Mouse (Mus musculus) megakaryocyte-erythroid progenitor cell, adult 5 weeks (primary cell): ENCODE data around the gene Osmr. TPM values are rescaled to one million over a fixed set of nuclear protein-coding genes. Genes with fewer than 3 reads are reported as not detected.

Experiments used
- polyA plus RNA-seq: library from polyadenylated mRNA; stranded (reverse); fragments of >175 nt; gene quantifications from 2 replicates; pipeline ENCODE4 v1.2.3, GENCODE M21; 2012

Osmr gene
- polyA plus RNA-seq: 0.01 TPM in 1 of 2 replicates, not detected in the other

GRCm38 (mm10) chr15:6874601-6875019 lies at the start of gene Osmr:
TSS of gene Osmr (minus strand) at chr15:6874969.

Other genes starting within 250 kb of the Osmr start
- 0.68 and 0.75 TPM in 2 replicates for gene Rictor, start 166.6 kb downstream of the Osmr start, polyA plus RNA-seq
- gene Lifr, start 215.6 kb upstream of the Osmr start, polyA plus RNA-seq: 0.11 and 1.3 TPM in 2 replicates